Mouse (Mus musculus) forebrain, embryonic 13.5 days (tissue): ENCODE measurements around the gene Bcorl1. TPM values are rescaled to one million over a fixed set of nuclear protein-coding genes. Genes with fewer than 3 reads are reported as not detected.

Experiments
- ATAC-seq: fragments of 200-750 bp; cut with Nextera tagmentation; 2 replicates; pipeline ENCODE4 v1.8.0; 2017
- H3K27ac ChIP-seq: fragments of 300-500 bp; sonication (generic); 2 replicates; pipeline ENCODE4 v1.5.1; 2015; ENCODE audit warnings: inconsistent platforms, mild to moderate bottlenecking, moderate library complexity
- H3K27me3 ChIP-seq: fragments of 300-500 bp; sonication (generic); 2 replicates; pipeline ENCODE4 v1.6.1; 2015; ENCODE audit warnings: mild to moderate bottlenecking, inconsistent platforms
- H3K36me3 ChIP-seq: fragments of 300-500 bp; sonication (generic); 2 replicates; pipeline ENCODE4 v1.6.1; 2015; ENCODE audit warnings: mild to moderate bottlenecking, inconsistent platforms; ENCODE audit not compliant: poor library complexity, severe bottlenecking
- H3K4me1 ChIP-seq: fragments of 300-500 bp; sonication (generic); 2 replicates; pipeline ENCODE4 v1.6.1; 2015; ENCODE audit warnings: inconsistent platforms
- H3K4me2 ChIP-seq: fragments of 300-500 bp; sonication (generic); 2 replicates; pipeline ENCODE4 v1.6.1; 2015; ENCODE audit warnings: inconsistent platforms, mild to moderate bottlenecking, moderate library complexity
- H3K4me3 ChIP-seq: fragments of 300-500 bp; sonication (generic); 2 replicates; pipeline ENCODE4 v1.5.1; 2015; ENCODE audit warnings: mild to moderate bottlenecking, inconsistent platforms
- H3K9ac ChIP-seq: fragments of 300-500 bp; sonication (generic); 2 replicates; pipeline ENCODE4 v1.6.1; 2015; ENCODE audit warnings: mild to moderate bottlenecking, inconsistent platforms
- H3K9me3 ChIP-seq: fragments of 300-500 bp; sonication (generic); replicated peaks from 2 replicates; pipeline ENCODE4 v1.6.1; 2016; ENCODE audit warnings: inconsistent platforms
- WGBS: fragments of 180-500 bp; shearing (Covaris S2); methylation state at CpG from one replicate; pipeline ENCODE4 v1.1.7; 2015; 5-methylcytosine and 5-hydroxymethylcytosine counted together
- polyA plus RNA-seq: library from polyadenylated mRNA; unstranded; fragments of >200 nt; fragmentation: Nextera tagmentation; extraction: Ambion mirVana; gene quantifications from 2 replicates; pipeline ENCODE4 v1.2.1, GENCODE M21; 2015

The Bcorl1 gene
- polyA plus RNA-seq, 1 experiment from 2014 or later, result 6.5 TPM

DNA sequence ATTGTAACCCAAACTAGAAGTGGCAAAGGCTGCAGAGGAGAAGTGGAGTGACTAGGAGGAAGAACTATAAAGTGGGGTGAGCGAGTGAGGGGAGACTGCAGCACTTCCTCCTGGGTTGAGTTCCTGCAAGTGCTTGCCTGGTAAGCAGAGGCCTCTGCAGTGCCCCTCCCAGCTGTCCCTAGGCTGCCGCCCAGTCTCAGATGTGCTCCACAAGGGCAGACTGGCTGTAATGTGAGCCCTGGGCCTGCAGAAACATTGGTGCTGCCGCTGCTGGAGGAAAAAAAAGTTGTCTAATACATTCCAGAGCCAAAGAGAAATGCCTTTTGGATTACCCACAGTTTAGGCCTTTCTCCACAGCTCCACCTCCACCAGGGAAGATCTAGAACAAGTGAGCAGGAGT lies 64.0 kb downstream of the Bcorl1 start:
- no peak for ATAC-seq
- H3K9me3 ChIP-seq, result no peaks in the 10 kb centered on the region
- peaks cover 54% of the 10 kb centered on the region for H3K36me3 ChIP-seq
- H3K27me3 ChIP-seq, result no peaks in the 10 kb centered on the region
- H3K4me1 ChIP-seq, result no peaks in the 10 kb centered on the region
- 56% methylated on average over 3 of the region's 3 CpGs for WGBS
- no peak overlapping the region for H3K9ac ChIP-seq
- H3K27ac ChIP-seq, result no peak overlapping the region
- H3K4me2 ChIP-seq, result no peak overlapping the region
- H3K4me3 ChIP-seq, result no peak overlapping the region

DNA sequence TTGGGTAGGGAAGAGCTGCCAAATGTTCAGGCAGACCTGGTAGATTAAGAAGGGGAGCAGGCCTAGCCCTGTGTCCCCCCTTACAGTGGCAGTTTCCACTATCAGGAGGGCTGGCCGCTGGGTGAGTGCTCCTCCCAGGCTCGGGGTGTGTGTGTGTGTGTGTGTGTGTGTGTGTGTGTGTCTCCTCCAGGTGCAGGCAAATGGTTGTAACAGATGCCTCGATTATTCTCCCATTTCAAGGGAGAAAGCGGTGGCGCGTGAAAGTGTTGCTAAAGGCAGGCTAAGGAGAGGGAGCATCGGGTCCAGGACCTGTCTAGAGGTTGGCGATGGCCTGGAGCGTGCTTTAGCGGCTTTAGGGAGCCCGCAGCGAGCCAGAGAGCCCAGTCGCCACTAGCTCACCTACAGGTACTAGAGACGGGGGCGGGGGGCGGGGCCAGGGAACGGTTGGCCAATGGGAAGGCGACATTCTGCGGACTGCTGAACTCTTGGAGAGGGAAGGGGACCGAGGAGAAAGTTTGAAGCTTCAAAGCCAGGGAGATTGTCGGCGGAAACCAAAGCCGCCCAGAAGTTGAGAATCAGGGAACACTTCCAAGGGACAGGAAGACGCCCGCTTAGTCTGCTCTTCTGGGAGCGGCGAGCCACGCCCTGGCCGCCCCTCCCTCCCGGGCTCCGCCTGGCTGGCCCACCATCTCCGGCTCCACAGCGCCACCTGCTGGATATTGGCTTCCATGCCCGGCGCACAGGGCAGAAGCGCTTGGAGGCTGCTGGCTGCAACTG lies 68.6 kb downstream of the Bcorl1 start:
- H3K4me3 ChIP-seq, result peak overlapping the region; percentile 41
- no peak overlapping the region for H3K27ac ChIP-seq
- H3K9ac ChIP-seq, result no peak overlapping the region
- ATAC-seq, result peak; percentile 92
- H3K36me3 ChIP-seq, result peaks cover 11% of the 10 kb centered on the region; the same call in 1 of the 2 replicates
- WGBS, result 10% methylated on average over 32 of the region's 36 CpGs
- H3K9me3 ChIP-seq, result no peaks in the 10 kb centered on the region
- H3K4me2 ChIP-seq, result peak overlapping the region; percentile 58
- no peaks in the 10 kb centered on the region for H3K27me3 ChIP-seq
- no peaks in the 10 kb centered on the region for H3K4me1 ChIP-seq

- 29% methylated on average over 7 of the region's 7 CpGs for WGBS
- Histone ChIP-seq H3K27me3 (no peaks in the 10 kb centered on the region), H3K4me2 (peak overlapping the region; percentile 58; the same call in 1 of the 2 replicates), H3K36me3 (peaks cover 9% of the 10 kb centered on the region; the same call in 1 of the 2 replicates), H3K9ac (no peak overlapping the region), H3K4me1 (no peaks in the 10 kb centered on the region), H3K4me3 (peak overlapping the region; percentile 41; the same call in 1 of the 2 replicates), H3K27ac (no peak overlapping the region), H3K9me3 (no peaks in the 10 kb centered on the region)
- ATAC-seq, result peak; percentile 8; the same call in 1 of the 2 replicates
These were observed 69.2 kb downstream of the Bcorl1 start for GRCm38 (mm10) chrX:48410388-48410776.

DNA sequence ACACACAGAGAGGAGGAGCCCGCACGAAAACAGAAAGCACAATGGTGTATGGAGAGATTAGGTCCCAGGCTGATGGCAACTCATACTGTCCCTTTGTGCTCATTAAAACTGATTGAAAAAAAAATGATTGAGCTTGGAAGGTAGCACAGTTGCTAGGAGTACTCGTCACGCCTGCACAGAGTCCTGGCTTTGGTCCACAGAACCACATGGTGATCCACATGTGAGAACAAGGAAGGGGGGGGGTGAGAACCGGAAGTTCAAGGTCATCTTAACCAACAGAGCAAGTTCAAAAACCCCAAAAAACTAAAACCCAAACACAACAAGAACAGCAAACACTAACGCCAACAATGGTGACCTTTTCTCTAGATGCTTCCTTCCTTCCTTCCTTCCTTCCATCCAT lies 71.5 kb downstream of the Bcorl1 start:
- Histone ChIP-seq H3K27ac (no peak overlapping the region), H3K4me2 (no peak overlapping the region), H3K27me3 (no peaks in the 10 kb centered on the region), H3K4me3 (no peak overlapping the region), H3K4me1 (no peaks in the 10 kb centered on the region), H3K9ac (no peak overlapping the region), H3K36me3 (no peaks in the 10 kb centered on the region), H3K9me3 (no peaks in the 10 kb centered on the region)
- ATAC-seq, result no peak
- 73% methylated on average over 6 of the region's 6 CpGs for WGBS

DNA sequence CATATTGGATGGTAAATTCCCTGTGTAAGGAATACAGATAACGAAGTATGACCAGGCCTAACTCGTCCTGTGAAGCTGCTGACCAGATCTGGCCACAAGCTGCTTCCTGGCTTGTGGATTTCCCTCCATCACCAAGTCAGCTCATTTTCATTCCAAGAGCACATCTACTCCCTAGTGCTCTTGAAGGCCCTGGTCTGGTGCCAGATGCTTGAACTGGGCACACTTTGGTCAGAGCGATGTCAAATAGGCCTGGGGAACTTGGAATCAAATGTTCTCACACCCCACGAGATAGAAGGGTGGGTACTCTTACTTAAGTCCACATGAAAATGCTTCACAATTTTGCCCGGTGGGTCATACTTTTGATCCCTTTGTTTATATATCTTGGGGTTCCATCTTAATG lies 73.1 kb downstream of the Bcorl1 start:
- Histone ChIP-seq H3K27ac (no peak overlapping the region), H3K27me3 (no peaks in the 10 kb centered on the region), H3K4me3 (no peak overlapping the region), H3K9ac (no peak overlapping the region), H3K36me3 (no peaks in the 10 kb centered on the region), H3K4me1 (no peaks in the 10 kb centered on the region), H3K9me3 (no peaks in the 10 kb centered on the region), H3K4me2 (no peak overlapping the region)
- no peak for ATAC-seq
- 72% methylated on average over 5 of the region's 5 CpGs for WGBS

DNA sequence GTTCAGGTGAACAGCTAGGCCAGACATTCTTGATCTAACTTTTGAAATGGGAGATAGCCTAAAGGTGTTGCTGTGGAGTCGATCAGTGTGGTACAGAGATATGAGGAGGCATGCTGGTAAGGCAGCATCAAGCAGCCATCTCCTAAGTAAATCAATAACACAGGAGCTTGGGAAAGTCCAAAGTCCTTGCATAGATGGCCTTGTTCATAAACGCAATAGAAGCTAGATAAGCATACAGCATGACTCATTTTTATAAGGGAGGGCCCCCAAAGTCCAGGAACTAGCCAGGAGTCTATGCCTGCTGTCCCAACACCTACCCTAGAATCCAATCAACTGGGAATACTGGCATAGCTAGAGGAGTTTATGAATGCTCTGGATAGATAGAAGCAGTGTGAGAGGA lies 77.3 kb downstream of the Bcorl1 start:
- Histone ChIP-seq H3K27me3 (no peaks in the 10 kb centered on the region), H3K4me3 (no peak overlapping the region), H3K4me2 (no peak overlapping the region), H3K9ac (no peak overlapping the region), H3K27ac (no peak overlapping the region), H3K36me3 (no peaks in the 10 kb centered on the region), H3K4me1 (no peaks in the 10 kb centered on the region), H3K9me3 (no peaks in the 10 kb centered on the region)
- no peak for ATAC-seq
- 82% methylated on average over 2 of the region's 2 CpGs for WGBS

GRCm38 (mm10) chrX:48422986-48423385 lies 81.8 kb downstream of the Bcorl1 start:
- 33% methylated on average over 4 of the region's 4 CpGs for WGBS
- Histone ChIP-seq H3K27ac (no peak overlapping the region), H3K27me3 (no peaks in the 10 kb centered on the region), H3K9ac (no peak overlapping the region), H3K4me2 (no peak overlapping the region), H3K4me1 (no peaks in the 10 kb centered on the region), H3K4me3 (no peak overlapping the region), H3K36me3 (no peaks in the 10 kb centered on the region), H3K9me3 (no peaks in the 10 kb centered on the region)
- no peak for ATAC-seq

DNA sequence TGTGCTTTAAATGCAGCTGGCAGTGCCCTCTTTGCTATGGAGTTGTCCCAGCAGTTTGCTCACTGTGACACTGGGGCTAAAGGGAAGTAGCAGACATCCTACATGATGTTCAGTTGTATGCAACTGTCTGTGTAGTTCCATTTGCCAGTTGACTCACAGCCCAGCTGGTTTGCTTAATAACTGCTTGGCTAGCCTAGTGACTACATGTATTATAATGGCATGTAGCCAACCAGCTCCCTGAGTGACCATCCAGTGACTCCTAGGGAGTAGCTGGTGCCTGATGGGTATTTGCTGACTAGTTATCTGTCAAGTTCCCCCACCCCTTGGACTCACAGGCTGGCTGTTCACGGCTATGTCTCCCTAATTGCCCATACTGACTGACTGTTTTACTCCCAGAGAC lies 82.5 kb downstream of the Bcorl1 start:
- no peak overlapping the region for H3K27ac ChIP-seq
- no peaks in the 10 kb centered on the region for H3K4me1 ChIP-seq
- no peaks in the 10 kb centered on the region for H3K9me3 ChIP-seq
- H3K36me3 ChIP-seq, result no peaks in the 10 kb centered on the region
- WGBS, result 58% methylated on average over 1 of the region's 1 CpGs
- H3K27me3 ChIP-seq, result no peaks in the 10 kb centered on the region
- no peak for ATAC-seq
- no peak overlapping the region for H3K4me3 ChIP-seq
- H3K4me2 ChIP-seq, result no peak overlapping the region
- no peak overlapping the region for H3K9ac ChIP-seq

DNA sequence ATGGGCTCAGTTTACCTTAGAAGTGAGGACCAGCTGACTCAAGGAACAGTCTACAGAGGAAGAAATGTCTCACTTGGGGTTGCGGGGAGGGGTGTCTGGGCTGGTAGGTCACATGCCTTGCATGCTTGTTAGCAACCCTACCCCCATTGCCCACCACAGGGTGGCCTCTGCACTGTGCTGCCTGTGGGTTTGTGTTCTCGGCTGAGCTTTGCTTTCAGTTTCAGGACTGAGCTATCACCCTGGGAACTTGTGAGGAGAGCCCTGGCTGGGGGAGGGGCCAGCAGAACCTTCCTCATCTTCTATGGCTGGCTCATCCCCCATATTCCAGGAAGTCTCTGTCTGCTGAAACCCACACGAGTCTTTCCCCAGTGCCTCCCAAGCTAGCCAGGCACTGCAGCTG lies 83.4 kb downstream of the Bcorl1 start:
- Histone ChIP-seq H3K4me2 (no peak overlapping the region), H3K4me3 (no peak overlapping the region), H3K9ac (no peak overlapping the region), H3K27ac (no peak overlapping the region), H3K27me3 (no peaks in the 10 kb centered on the region), H3K4me1 (no peaks in the 10 kb centered on the region), H3K36me3 (no peaks in the 10 kb centered on the region), H3K9me3 (no peaks in the 10 kb centered on the region)
- 39% methylated on average over 3 of the region's 3 CpGs for WGBS
- ATAC-seq, result no peak

DNA sequence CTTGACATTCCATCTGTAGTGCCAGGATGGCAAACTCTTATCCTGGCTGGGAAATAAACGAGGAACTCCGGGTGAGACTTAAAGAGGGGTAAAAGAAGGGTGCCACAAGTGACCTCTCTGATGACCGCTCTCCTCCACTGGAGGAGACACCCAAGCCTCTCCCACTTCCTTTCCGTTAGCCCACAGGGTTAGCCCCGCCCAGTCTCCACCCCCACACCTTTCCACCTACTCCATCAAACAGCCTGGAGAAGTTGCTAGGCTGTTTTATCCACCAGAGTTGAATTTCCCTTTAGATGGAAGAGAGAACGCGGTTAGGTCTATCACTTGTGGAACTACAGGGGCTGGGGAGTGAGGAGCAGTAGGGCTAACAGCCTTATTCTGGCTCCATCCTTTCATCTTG lies 84.1 kb downstream of the Bcorl1 start:
- 75% methylated on average over 7 of the region's 7 CpGs for WGBS
- Histone ChIP-seq H3K9me3 (no peaks in the 10 kb centered on the region), H3K27me3 (no peaks in the 10 kb centered on the region), H3K27ac (no peak overlapping the region), H3K4me3 (no peak overlapping the region), H3K36me3 (no peaks in the 10 kb centered on the region), H3K4me2 (no peak overlapping the region), H3K9ac (no peak overlapping the region), H3K4me1 (no peaks in the 10 kb centered on the region)
- ATAC-seq, result no peak

GRCm38 (mm10) chrX:48428241-48428640 lies 87.1 kb downstream of the Bcorl1 start:
- no peak for ATAC-seq
- Histone ChIP-seq H3K9ac (no peak overlapping the region), H3K27ac (no peak overlapping the region), H3K4me2 (no peak overlapping the region), H3K4me3 (no peak overlapping the region), H3K27me3 (no peaks in the 10 kb centered on the region), H3K36me3 (no peaks in the 10 kb centered on the region), H3K4me1 (no peaks in the 10 kb centered on the region), H3K9me3 (no peaks in the 10 kb centered on the region)
- 83% methylated on average over 6 of the region's 6 CpGs for WGBS

DNA sequence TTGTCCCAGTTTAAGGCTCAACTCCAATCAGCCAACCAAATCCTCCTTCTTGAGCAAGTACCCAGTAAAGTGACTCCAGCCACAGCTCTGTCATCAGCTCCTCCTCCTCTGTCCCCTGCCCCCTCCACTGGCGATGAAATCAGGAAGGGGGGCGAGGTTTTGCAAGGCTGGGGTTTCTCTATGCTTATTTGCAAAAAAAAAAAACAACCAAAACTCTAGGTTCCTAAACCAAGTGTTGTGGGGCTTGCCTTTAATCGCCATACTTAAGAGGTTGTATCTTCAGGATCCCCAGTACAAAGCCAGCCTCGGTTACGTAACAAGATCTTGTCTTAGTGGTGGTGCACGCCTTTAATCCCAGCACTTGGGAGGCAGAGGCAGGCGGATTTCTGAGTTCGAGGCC lies 87.5 kb downstream of the Bcorl1 start:
- Histone ChIP-seq H3K27me3 (no peaks in the 10 kb centered on the region), H3K36me3 (no peaks in the 10 kb centered on the region), H3K9ac (no peak overlapping the region), H3K9me3 (no peaks in the 10 kb centered on the region), H3K4me2 (no peak overlapping the region), H3K4me1 (no peaks in the 10 kb centered on the region), H3K27ac (no peak overlapping the region), H3K4me3 (no peak overlapping the region)
- ATAC-seq, result no peak
- 87% methylated on average over 8 of the region's 8 CpGs for WGBS

GRCm38 (mm10) chrX:48429100-48429499 lies 87.9 kb downstream of the Bcorl1 start:
- no peak overlapping the region for H3K9ac ChIP-seq
- no peaks in the 10 kb centered on the region for H3K27me3 ChIP-seq
- H3K4me2 ChIP-seq, result no peak overlapping the region
- H3K9me3 ChIP-seq, result no peaks in the 10 kb centered on the region
- no peak for ATAC-seq
- H3K4me1 ChIP-seq, result no peaks in the 10 kb centered on the region
- H3K36me3 ChIP-seq, result no peaks in the 10 kb centered on the region
- H3K4me3 ChIP-seq, result no peak overlapping the region
- H3K27ac ChIP-seq, result no peak overlapping the region
